Mouse (Mus musculus): ENCODE measurements around the gene Moxd1.

The Moxd1 gene

DNA sequence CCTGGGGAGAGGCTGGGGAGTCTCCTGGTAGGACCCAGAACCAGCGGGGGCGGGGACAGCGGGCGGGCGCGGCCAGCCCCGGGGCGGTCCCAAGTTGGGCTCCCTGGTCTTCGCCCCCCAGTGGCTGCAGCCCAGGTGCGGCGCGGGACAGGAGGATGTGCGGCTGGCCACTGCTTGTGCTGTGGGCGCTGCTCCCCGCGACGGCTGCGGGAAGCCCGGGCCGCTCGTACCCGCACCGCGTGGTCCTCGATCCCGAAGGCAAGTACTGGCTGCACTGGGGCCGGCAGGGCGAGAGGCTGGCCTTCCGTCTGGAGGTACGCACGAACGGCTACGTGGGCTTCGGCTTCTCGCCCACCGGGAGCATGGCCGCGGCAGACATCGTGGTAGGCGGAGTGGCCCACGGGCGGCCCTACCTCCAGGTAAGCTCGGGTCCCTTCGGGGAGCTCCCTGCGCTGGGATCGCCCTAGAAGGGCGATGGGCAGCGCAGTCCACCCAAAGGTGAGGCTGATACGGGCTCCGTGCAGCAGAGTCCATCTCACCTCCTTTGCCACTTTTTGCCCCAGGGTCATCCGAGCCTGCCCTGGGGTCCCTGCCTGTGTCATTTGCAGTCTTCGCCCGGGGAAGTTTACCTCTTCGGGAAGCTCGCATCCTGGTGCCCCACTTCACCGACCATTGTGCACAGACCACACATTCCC lies at the start of gene Moxd1:
Gene Moxd1, plus strand, starts transcription at position 69 of the 695 bp plus-strand sequence.
- DNase-seq (ENCODE audit: inconsistent age in 2 of 2, low spot score in 1 of 2): peak; percentile 11 to 55

DNA sequence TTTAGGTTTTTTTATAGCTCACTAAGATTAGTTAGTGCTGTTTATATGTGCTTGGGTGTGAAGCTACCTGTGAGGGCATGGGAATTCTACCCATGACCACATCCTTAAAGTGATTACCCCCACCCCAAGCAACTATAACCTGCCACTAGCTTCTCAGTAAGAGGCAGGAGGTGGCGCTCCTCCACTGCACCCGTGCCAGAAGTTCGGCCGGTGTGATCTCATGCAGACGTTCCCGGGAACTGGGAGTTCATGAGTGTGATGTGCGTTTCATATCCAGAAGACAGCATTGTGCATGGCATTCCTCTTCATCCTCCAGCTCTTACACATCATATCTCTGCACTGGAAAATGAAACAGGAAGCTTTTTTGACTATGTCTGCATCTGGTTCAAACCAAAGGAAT lies 32.9 kb upstream of the Moxd1 start:
- DNase-seq (ENCODE audit: inconsistent age in 2 of 2, low spot score in 1 of 2): no peak

DNA sequence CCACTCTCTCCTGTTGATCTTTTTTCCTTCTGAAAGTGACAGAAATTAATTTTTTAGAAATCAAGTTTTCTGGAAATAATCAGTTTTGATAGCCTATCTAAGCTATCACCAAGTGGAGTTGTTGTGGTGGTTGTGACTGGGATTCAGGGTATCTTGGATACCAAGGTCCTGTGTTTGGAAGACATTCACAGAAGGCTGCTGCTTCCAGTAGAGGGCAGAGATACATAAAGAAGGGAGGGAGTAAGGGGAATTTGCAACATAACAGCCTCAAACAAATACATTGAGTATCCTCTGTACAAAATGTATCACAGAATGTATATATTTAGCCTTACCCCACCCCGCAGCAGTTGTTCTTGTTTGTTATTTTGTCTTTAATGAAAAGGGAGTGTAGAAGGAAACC lies 31.3 kb upstream of the Moxd1 start:
- DNase-seq (ENCODE audit: inconsistent age in 2 of 2, low spot score in 1 of 2): peak in 1 of 2 experiments; percentile 36

DNA sequence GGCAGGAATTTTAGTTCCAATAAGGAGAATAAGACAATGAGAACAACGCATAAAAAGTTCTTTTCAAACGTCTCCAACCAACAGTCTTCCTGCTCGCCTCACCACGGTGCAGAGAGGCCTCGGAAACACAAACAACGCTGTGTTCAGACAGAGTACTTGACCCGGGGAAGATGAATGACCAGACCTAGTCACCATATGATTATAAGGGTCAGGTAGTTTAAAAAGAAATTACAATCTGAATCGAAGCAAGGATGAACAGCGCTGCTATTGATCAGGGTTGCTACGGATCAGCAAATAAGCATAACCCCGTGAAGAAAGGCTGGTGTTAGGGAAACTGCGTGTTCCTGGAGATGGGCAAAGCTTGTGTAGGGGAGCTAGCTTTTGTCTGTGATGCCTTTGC lies 24.0 kb upstream of the Moxd1 start:
- DNase-seq (ENCODE audit: inconsistent age in 2 of 2, low spot score in 1 of 2): no peak

DNA sequence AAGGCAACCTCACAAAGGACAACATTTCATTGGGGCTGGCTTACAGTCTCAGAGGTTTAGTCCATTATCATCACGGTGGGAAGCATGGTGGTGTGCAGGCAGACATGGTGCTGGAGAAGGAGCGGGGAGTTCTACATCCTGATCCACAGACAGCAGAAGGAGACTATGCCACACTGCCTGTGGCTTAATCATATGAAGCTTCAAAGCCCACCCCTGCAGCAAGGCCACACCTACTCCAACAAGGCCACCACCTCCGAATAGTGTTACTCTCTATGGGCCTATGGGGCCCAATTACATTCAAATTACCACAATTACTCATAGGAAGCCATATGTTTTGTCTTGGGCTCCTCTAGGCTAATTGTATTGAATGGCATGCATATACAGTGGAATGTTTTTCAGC lies 23.2 kb upstream of the Moxd1 start:
- no peak for DNase-seq (ENCODE audit: inconsistent age in 2 of 2, low spot score in 1 of 2)

DNA sequence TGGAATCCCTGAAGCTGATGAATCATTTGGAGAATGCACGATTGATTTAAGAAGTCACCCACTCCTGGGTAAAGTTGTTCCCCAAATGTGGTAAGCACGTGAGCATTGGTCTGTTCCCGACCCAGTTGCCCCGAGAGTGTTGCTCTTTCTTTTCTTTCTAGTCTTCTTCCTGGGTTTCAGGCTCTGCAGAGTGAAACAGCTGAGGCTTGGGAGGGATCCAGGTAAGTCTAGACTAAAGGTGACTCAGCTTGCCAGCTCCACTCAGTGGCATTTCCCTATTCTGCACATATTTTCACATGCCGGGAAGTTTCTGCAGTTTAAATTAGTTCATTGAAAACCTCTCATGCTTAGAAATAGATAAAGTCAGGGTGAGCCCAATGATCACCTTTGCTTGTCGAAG lies 13.2 kb upstream of the Moxd1 start:
- DNase-seq (ENCODE audit: inconsistent age in 2 of 2, low spot score in 1 of 2): no peak

DNA sequence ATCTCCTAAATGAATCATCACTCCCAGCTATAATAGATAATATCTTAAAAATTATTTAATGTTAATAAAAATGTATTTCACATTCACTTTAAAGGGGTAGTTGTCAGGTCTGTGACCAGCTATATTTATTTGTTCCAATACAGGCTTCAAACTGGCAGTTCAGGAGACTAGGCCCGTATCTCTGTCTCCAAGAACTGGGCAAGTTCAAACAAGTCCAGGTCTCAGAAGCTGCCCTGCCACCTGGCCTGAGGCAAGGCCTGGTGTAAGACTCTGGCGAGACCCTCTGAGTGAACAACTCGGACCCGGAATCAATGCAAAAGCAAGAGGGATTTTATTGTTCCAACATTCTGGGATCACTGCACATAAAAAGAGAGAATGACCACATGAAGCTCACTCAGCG lies 10.0 kb upstream of the Moxd1 start:
- DNase-seq (ENCODE audit: inconsistent age in 2 of 2, low spot score in 1 of 2): no peak

DNA sequence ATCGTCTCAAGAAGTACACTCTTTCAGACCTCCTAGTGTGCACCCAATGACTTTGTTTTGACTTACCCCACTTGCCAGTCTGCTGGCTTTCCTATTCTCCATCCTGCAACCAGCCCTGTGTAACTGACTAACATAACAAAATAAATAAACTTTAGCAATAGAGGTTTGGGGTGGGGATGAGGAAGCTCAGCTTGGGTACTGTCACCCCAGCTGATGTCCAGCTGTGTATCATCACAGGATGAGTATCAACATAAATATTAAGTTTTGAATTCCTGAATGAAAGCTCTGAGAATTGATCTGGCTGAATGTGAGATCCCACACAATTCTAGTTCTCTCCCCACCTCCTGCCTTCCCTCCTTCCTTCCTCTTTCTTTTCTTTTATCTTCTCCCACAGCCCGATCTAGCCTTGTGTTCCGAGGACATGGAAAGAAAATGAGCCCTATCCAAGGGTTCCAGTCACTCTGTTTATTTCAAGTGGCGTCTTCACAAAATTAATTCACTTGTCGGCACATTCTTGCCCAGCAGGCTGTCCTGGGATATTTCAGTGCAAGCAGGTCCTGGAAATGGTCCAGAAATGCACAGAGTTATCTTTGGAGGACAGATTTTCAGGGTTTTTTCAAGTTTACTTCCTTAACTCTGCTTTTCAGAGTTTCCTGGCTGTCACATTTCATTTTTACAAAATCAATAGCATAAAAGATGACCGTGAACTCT lies 5.6 kb upstream of the Moxd1 start:
- peak in 1 of 2 experiments; percentile 51 for DNase-seq (ENCODE audit: inconsistent age in 2 of 2, low spot score in 1 of 2)

DNA sequence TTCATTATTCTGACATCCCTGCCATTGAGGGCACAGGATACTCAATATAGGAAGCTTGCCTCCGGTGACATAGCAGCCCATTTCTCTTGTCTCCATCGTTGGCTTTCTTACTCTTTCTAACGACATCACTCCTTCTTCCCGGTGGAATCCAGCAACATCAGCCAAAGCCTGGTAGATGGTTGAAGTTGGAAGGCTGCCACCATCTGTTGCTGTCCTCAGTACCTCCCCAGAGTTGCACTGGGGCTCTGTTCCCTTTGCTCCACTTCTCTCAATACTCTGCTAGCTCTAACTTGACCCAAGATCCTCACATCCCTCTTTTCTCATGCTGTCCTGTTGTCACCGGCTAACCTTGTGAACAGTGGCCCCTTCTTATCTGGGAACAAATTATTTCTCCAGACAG lies 2.4 kb upstream of the Moxd1 start:
- no peak for DNase-seq (ENCODE audit: inconsistent age in 2 of 2, low spot score in 1 of 2)

DNA sequence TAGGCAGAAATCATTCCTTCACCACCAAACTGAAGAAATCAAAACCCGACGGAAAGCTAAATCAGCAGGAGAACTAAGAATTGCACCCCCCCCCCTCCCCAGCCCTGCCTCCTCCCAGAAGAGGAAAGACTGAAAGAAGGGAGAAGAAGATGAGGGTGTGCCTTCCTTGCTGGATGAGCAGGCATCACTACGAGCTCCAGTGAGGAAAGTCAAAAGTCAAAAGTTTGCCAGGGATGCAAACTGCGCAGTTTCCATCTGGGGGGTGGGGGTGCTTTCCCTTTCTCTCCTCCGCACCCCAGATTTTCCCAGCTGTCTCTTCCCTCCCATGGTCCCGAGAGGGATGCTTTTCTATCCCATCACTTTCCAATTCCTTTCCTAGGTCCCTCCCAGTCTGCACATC lies 406 bp upstream of the Moxd1 start:
- no peak for DNase-seq (ENCODE audit: inconsistent age in 2 of 2, low spot score in 1 of 2)

DNA sequence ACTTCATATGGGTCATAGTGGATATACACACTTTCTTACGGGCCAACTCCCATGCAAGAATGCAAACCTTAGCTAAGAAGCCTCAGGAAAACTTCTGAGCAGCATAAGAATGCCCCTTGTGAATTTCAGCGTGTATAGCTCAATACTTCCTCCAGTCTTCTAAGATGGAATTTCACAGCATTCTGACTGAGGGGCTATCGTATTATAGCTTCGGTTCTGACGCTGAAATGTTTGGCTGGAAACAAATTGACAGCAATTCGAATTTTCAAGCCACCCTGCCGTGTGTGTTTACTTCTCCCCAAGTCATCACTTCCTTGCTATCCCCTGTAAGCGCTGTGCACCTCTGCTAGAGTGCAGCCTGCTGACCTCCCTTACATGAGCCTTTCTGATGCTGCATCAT lies 1.3 kb downstream of the Moxd1 start:
- no peak for DNase-seq (ENCODE audit: inconsistent age in 2 of 2, low spot score in 1 of 2)

DNA sequence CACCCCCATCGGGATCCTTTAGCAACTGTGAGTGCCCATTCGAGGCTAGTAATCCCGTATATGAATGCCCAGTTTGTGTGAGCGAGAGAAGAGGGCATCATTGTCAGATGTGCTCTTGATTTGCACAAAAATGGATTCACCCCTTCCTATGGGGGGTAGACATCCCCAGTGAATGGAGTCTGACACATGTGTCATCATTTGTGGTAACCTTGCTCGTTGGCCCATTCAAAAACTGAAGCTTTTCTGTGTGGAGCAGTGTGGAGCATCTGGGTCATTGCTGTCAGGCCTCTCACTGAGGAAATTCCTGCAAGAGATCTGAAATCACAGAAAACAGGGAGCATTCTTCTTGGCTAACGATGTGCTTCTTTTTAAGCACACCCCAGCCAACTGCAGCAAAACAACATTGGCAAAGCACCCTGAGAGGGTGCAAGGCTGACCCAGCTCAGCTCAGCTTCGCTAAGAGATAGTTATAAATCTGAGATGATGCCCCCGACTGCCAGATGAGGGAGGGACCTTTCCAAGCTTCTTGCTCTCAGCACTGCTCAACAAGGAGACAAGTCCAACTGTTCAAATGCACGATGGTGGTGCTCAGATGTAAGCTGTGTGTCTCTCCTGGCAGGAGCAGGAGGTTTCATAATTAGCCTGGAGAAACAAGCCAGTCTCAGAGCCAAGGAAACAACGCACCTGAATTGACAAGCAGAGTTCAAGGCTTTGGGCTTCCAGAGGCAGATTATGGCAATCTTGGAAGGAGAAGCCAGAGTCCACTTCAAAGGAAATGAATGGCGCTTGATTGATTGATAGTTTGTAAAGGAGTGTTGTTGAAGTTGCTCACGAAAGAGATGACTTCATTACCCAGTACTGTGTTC lies 5.2 kb downstream of the Moxd1 start:
- no peak for DNase-seq (ENCODE audit: inconsistent age in 2 of 2, low spot score in 1 of 2)

DNA sequence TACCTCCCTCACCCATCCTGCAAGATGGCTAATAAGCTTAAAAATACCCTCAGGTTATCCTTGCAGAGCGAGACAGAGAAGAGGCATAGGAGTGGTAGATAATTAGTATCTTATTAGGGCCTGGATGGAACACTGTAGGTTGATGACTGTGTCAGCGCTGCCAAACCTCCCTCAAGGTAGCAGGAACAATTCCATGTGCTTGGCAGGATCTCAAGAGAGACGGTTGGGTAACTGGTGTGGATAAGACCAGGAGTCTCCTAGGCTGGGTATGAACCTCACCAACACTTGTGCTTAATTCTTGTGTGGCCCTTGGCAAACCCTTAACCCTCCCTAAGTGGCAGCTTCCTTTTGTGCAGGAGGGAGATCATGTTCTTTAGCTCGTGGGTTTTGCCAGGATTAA lies 9.0 kb downstream of the Moxd1 start:
- no peak for DNase-seq (ENCODE audit: inconsistent age in 2 of 2, low spot score in 1 of 2)

DNA sequence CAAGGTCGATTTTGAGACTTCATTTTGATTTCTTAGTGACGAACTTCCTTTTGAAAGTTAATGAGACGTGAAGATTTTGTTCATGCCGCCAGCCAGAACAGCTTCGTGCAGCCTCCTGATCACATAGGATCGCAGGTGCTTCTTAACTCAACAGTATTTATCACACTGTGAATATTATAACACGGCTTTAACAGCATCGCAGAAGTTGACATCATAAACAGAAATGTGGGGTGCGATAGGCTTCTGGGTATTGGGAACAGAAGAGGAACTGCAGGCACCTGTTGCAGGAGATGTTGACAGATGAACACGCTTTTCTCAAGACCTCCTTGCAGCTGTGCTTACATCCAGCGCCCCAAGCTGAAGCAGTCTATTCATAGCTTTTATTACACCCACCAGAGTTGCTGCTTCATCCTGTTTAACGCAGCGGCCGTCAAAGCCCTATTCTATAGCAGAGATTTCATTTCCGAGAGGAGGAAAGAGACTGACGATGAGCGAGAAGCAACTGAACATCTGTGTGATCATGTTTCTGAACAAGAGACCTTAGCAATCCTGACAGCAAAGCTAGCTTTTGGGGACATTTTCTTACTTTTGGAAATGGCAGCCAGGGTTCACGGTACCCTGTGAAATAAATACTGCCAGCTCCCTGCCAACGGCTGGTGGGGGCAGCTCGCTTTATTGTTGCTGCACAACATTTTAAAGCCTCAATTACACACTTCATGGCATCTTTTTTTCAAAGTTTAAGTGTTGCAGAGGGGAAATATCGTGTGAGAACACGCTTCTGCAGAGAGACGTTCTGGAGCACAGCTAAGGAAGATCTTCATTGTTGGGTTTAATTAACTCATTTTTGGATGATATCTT lies 12.3 kb downstream of the Moxd1 start:
- DNase-seq (ENCODE audit: inconsistent age in 2 of 2, low spot score in 1 of 2): no peak

DNA sequence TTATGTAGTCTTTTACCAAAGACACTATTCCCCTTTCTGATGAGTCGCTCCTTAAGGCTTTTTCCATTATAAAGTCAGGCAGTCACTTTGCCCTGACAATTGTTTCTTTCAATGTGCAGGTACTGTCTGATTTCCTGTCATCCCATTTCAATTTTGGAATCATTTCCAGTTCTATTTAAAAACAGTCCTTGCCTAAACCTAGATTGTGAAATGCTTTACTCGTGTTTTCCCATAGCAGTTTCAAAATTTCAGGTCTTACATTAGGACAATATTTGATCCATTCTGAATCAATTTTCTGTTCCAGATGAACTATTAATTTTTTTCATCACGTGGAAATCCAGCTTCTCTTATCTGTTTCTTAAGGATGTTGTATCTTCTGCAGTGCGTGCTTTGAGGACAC lies 23.5 kb downstream of the Moxd1 start:
- DNase-seq (ENCODE audit: inconsistent age in 2 of 2, low spot score in 1 of 2): no peak

DNA sequence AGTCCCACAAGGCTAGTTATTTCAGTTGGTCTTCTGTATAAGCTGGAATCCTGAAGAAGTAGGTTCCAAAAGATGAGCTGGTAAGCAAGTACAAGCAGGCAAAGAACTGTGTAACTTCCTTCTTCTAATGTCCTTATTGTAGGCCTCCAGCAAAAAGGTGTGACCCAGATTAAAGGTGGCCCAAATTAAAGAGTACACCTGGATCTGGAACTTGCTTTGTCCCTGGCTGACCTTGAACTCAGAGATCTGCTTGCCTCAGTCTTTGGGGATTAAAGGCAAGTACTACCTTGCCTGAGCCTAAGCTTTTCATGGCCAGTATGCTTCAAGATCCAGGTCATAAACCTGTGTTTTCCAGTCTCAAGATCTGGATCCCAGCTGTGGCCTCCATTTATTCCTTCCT lies 24.8 kb downstream of the Moxd1 start:
- DNase-seq (ENCODE audit: inconsistent age in 2 of 2, low spot score in 1 of 2): no peak

DNA sequence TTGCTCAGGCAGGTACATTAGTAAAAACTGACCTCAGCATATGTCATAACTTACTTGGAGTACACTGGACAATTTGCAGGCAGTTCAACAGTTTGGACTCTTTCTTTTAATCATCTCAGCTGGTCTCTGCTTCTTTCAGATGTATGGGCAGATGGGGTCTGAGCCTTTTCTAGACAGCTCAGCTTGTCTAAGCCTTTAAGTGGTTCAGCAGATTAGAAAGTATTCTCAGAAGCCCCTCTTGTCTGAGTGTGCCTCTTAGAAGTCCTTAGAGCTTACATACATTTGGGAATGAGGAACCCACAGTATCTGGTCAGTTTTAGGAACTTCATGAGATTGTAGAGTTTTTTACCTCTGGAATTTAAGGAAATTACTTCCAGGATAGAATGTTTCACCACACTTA lies 28.3 kb downstream of the Moxd1 start:
- no peak for DNase-seq (ENCODE audit: inconsistent age in 2 of 2, low spot score in 1 of 2)

DNA sequence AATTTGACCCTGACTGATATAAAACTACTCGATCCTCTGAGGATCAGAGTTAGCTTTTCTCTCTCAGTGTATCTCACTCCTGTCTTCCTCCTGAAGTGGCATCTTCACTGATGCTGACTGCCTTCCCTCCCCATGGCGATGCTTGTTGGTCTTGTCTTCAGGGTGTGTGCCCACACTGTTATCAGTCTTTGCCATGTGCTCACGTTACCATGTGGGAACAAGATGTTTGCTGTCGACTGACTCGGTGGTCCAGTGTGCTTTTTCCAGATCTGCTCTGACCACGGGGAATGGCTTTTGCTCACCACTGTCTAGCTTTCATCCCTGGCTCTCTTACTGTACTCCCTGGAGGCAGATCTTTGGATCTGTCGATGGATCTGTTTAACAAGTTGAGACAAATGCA lies 34.8 kb downstream of the Moxd1 start:
- no peak for DNase-seq (ENCODE audit: inconsistent age in 2 of 2, low spot score in 1 of 2)

DNA sequence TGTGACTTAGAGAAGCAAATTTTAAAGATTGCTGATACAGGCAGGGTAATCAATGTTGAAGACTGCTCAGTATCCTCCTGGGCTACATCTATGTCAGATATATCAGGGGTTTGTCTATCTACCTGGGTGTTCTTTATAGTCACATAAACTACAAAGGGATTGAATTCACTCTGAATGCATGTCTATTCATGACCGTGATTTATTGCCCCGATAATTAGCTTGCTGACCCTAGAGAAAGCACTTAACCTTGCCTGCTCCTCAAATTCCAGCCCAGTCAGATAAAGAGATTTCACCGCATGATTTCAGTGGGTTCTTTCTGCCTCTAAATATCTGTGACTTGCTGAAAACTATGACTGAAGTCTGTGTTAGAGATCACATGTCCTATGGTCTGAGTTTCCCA lies 35.6 kb downstream of the Moxd1 start:
- no peak for DNase-seq (ENCODE audit: inconsistent age in 2 of 2, low spot score in 1 of 2)

DNA sequence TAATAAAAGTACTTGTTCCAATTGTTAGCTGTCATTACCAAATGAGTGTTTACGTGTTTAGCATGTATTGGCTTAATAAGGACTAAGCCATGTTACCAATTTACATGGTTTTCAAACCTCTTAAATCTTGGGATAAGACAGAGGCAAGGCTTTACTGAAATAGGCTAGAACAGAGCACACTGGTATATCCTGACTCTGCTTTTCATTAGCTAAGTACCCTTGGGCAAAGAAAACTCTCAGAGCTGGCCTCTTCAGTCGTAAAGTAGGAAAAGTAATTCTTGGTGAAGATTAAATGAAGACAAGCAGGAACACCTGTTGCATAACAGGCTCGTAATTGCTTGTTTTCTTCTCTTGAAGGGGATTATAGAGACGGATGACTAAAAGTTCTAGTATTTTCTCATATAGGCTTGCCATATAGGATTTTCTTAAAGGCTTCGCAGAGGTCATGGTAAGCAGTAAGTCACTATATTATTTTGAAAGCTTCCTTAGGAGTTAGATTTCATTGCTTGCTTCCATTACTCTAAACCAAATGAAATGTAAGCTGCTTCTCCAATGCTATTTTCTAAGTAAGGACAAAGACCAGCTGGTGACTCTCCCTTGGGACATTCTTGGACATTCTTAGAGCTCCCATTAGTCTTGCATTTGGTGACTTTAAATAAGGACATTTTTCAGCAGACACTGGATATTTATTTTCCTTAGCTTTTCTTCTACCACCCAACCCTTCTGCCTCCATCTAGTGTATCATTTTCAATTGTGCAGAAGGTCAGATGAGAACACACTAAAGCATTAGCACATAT lies 36.7 kb downstream of the Moxd1 start:
- DNase-seq (ENCODE audit: inconsistent age in 2 of 2, low spot score in 1 of 2): no peak

All from adrenal gland, adult (tissue).